Mouse (Mus musculus): Measurements from ENCODE around the gene Ppox. TPM values are rescaled to one million over a fixed set of nuclear protein-coding genes. Genes with fewer than 3 reads are reported as not detected.
"Not testable (repeated sequence)": the region's sequence is repeated elsewhere in the genome, so short reads cannot be mapped to it uniquely, and the experiment has no call there.

Ppox gene
- polyA plus RNA-seq, 1 experiment from 2014 or later: 44.4 TPM

GRCm38 (mm10) chr1:171246709-171247452 is 34.1 kb downstream of the Ppox start:
- Histone ChIP-seq H3K9ac (ENCODE audit: low read depth, low read length) (peak overlapping the region; percentile 91), H3K27me3 (ENCODE audit: control insufficient read depth, insufficient read depth, low read depth, low read length) (no peaks in the 10 kb centered on the region), H3K9me3 (replicated peaks; ENCODE audit: control insufficient read depth, low read length, poor library complexity, severe bottlenecking) (no peaks in the 10 kb centered on the region), H3K27ac (ENCODE audit: low read length) (peak overlapping the region; percentile 75), H3K36me3 (ENCODE audit: control insufficient read depth, insufficient read depth, low read length) (peaks cover 2% of the 10 kb centered on the region; the same call in 1 of the 2 replicates), H3K4me2 (ENCODE audit: low read length) (peak overlapping the region; percentile 72), H3K4me3 (ENCODE audit: low read depth, low read length) (peak overlapping the region; percentile 81), H3K4me1 (ENCODE audit: control insufficient read depth, insufficient read depth, low read length) (peaks cover 26% of the 10 kb centered on the region)
- under 1% methylated on average over 41 of the region's 41 CpGs for WGBS
- ATAC-seq: peak; percentile 94

GRCm38 (mm10) chr1:171245353-171245752 is 35.6 kb downstream of the Ppox start:
- Histone ChIP-seq H3K4me1 (ENCODE audit: control insufficient read depth, insufficient read depth, low read length) (peaks cover 17% of the 10 kb centered on the region), H3K27ac (ENCODE audit: low read length) (no peak overlapping the region), H3K27me3 (ENCODE audit: control insufficient read depth, insufficient read depth, low read depth, low read length) (no peaks in the 10 kb centered on the region), H3K36me3 (ENCODE audit: control insufficient read depth, insufficient read depth, low read length) (peaks cover 13% of the 10 kb centered on the region), H3K4me3 (ENCODE audit: low read depth, low read length) (no peak overlapping the region), H3K4me2 (ENCODE audit: low read length) (no peak overlapping the region), H3K9ac (ENCODE audit: low read depth, low read length) (no peak overlapping the region), H3K9me3 (replicated peaks; ENCODE audit: control insufficient read depth, low read length, poor library complexity, severe bottlenecking) (no peaks in the 10 kb centered on the region)
- 97% methylated on average over 8 of the region's 8 CpGs for WGBS
- ATAC-seq: no peak

- H3K9ac ChIP-seq (ENCODE audit: low read depth, low read length); H3K4me3 ChIP-seq (ENCODE audit: low read depth, low read length); H3K27ac ChIP-seq (ENCODE audit: low read length); H3K27me3 ChIP-seq (ENCODE audit: control insufficient read depth, insufficient read depth, low read depth, low read length); ATAC-seq; H3K9me3 ChIP-seq (replicated peaks; ENCODE audit: control insufficient read depth, low read length, poor library complexity, severe bottlenecking); H3K4me2 ChIP-seq (ENCODE audit: low read length): not testable (repeated sequence)
- peaks cover 34% of the 10 kb centered on the region for H3K36me3 ChIP-seq (ENCODE audit: control insufficient read depth, insufficient read depth, low read length)
- peaks cover 11% of the 10 kb centered on the region for H3K4me1 ChIP-seq (ENCODE audit: control insufficient read depth, insufficient read depth, low read length)
- whole genome bisulfite sequencing: 81% methylated on average over 12 of the region's 12 CpGs
Measured at GRCm38 (mm10) chr1:171241952-171242351, 39.0 kb downstream of the Ppox start.

- no peaks in the 10 kb centered on the region for H3K27me3 ChIP-seq (ENCODE audit: control insufficient read depth, insufficient read depth, low read depth, low read length)
- WGBS: 89% methylated on average over 10 of the region's 10 CpGs
- H3K27ac ChIP-seq (ENCODE audit: low read length): no peak overlapping the region
- no peak overlapping the region for H3K4me3 ChIP-seq (ENCODE audit: low read depth, low read length)
- no peak for ATAC-seq
- H3K36me3 ChIP-seq (ENCODE audit: control insufficient read depth, insufficient read depth, low read length): peaks cover 41% of the 10 kb centered on the region
- no peaks in the 10 kb centered on the region for H3K9me3 ChIP-seq (replicated peaks; ENCODE audit: control insufficient read depth, low read length, poor library complexity, severe bottlenecking)
- no peak overlapping the region for H3K4me2 ChIP-seq (ENCODE audit: low read length)
- H3K4me1 ChIP-seq (ENCODE audit: control insufficient read depth, insufficient read depth, low read length): peaks cover 6% of the 10 kb centered on the region
- no peak overlapping the region for H3K9ac ChIP-seq (ENCODE audit: low read depth, low read length)
Measured at GRCm38 (mm10) chr1:171240911-171241310, 40.1 kb downstream of the Ppox start.

GRCm38 (mm10) chr1:171239992-171240744 is 40.8 kb downstream of the Ppox start:
- Histone ChIP-seq H3K4me3 (ENCODE audit: low read depth, low read length) (no peak overlapping the region), H3K9ac (ENCODE audit: low read depth, low read length) (no peak overlapping the region), H3K36me3 (ENCODE audit: control insufficient read depth, insufficient read depth, low read length) (peaks cover 48% of the 10 kb centered on the region), H3K27me3 (ENCODE audit: control insufficient read depth, insufficient read depth, low read depth, low read length) (no peaks in the 10 kb centered on the region), H3K4me1 (ENCODE audit: control insufficient read depth, insufficient read depth, low read length) (no peaks in the 10 kb centered on the region), H3K9me3 (replicated peaks; ENCODE audit: control insufficient read depth, low read length, poor library complexity, severe bottlenecking) (no peaks in the 10 kb centered on the region), H3K27ac (ENCODE audit: low read length) (no peak overlapping the region), H3K4me2 (ENCODE audit: low read length) (no peak overlapping the region)
- 81% methylated on average over 15 of the region's 15 CpGs for WGBS
- no peak for ATAC-seq

GRCm38 (mm10) chr1:171238463-171238862 is 42.5 kb downstream of the Ppox start:
- Histone ChIP-seq H3K9ac (ENCODE audit: low read depth, low read length) (no peak overlapping the region), H3K4me3 (ENCODE audit: low read depth, low read length) (no peak overlapping the region), H3K4me1 (ENCODE audit: control insufficient read depth, insufficient read depth, low read length) (no peaks in the 10 kb centered on the region), H3K9me3 (replicated peaks; ENCODE audit: control insufficient read depth, low read length, poor library complexity, severe bottlenecking) (no peaks in the 10 kb centered on the region), H3K4me2 (ENCODE audit: low read length) (no peak overlapping the region), H3K27ac (ENCODE audit: low read length) (no peak overlapping the region), H3K36me3 (ENCODE audit: control insufficient read depth, insufficient read depth, low read length) (peaks cover 53% of the 10 kb centered on the region), H3K27me3 (ENCODE audit: control insufficient read depth, insufficient read depth, low read depth, low read length) (no peaks in the 10 kb centered on the region)
- 74% methylated on average over 14 of the region's 14 CpGs for WGBS
- ATAC-seq: 0 out of 2 replicates have a peak, but pooled peaks have one; percentile 47

GRCm38 (mm10) chr1:171237438-171237837 is 43.5 kb downstream of the Ppox start:
- no peak for ATAC-seq
- Histone ChIP-seq H3K9ac (ENCODE audit: low read depth, low read length) (no peak overlapping the region), H3K36me3 (ENCODE audit: control insufficient read depth, insufficient read depth, low read length) (peaks cover 53% of the 10 kb centered on the region), H3K27me3 (ENCODE audit: control insufficient read depth, insufficient read depth, low read depth, low read length) (no peaks in the 10 kb centered on the region), H3K4me2 (ENCODE audit: low read length) (no peak overlapping the region), H3K27ac (ENCODE audit: low read length) (no peak overlapping the region), H3K4me1 (ENCODE audit: control insufficient read depth, insufficient read depth, low read length) (no peaks in the 10 kb centered on the region), H3K4me3 (ENCODE audit: low read depth, low read length) (no peak overlapping the region), H3K9me3 (replicated peaks; ENCODE audit: control insufficient read depth, low read length, poor library complexity, severe bottlenecking) (no peaks in the 10 kb centered on the region)
- 75% methylated on average over 6 of the region's 6 CpGs for WGBS

GRCm38 (mm10) chr1:171235791-171236190 is 45.2 kb downstream of the Ppox start:
- no peaks in the 10 kb centered on the region for H3K9me3 ChIP-seq (replicated peaks; ENCODE audit: control insufficient read depth, low read length, poor library complexity, severe bottlenecking)
- no peaks in the 10 kb centered on the region for H3K4me1 ChIP-seq (ENCODE audit: control insufficient read depth, insufficient read depth, low read length)
- peaks cover 45% of the 10 kb centered on the region for H3K36me3 ChIP-seq (ENCODE audit: control insufficient read depth, insufficient read depth, low read length)
- no peak overlapping the region for H3K4me3 ChIP-seq (ENCODE audit: low read depth, low read length)
- no peak overlapping the region for H3K9ac ChIP-seq (ENCODE audit: low read depth, low read length)
- no peak for ATAC-seq
- 90% methylated on average over 4 of the region's 4 CpGs for WGBS
- no peak overlapping the region for H3K4me2 ChIP-seq (ENCODE audit: low read length)
- no peak overlapping the region for H3K27ac ChIP-seq (ENCODE audit: low read length)
- no peaks in the 10 kb centered on the region for H3K27me3 ChIP-seq (ENCODE audit: control insufficient read depth, insufficient read depth, low read depth, low read length)

- Histone ChIP-seq H3K36me3 (ENCODE audit: control insufficient read depth, insufficient read depth, low read length) (peaks cover 34% of the 10 kb centered on the region), H3K9me3 (replicated peaks; ENCODE audit: control insufficient read depth, low read length, poor library complexity, severe bottlenecking) (no peaks in the 10 kb centered on the region), H3K4me3 (ENCODE audit: low read depth, low read length) (no peak overlapping the region), H3K27ac (ENCODE audit: low read length) (no peak overlapping the region), H3K27me3 (ENCODE audit: control insufficient read depth, insufficient read depth, low read depth, low read length) (no peaks in the 10 kb centered on the region), H3K4me1 (ENCODE audit: control insufficient read depth, insufficient read depth, low read length) (no peaks in the 10 kb centered on the region), H3K4me2 (ENCODE audit: low read length) (no peak overlapping the region), H3K9ac (ENCODE audit: low read depth, low read length) (no peak overlapping the region)
- 94% methylated on average over 4 of the region's 4 CpGs for WGBS
- no peak for ATAC-seq
Measured at GRCm38 (mm10) chr1:171234538-171234937, 46.4 kb downstream of the Ppox start.

Data from midbrain, embryonic 16.5 days (tissue).